Mouse (Mus musculus) lung, postnatal 14 days (tissue): ENCODE results near the gene Ap2a1.
A peak's percentile ranks its signal among the peaks of the same experiment; 100 is the strongest.

Experiments
- DNase-seq: peaks from one replicate; pipeline ENCODE4 v3.0.0; 2021

The Ap2a1 gene

GRCm38 (mm10) chr7:44863210-44863609 is 66.1 kb downstream of the Ap2a1 start:
- no peak for DNase-seq

GRCm38 (mm10) chr7:44862434-44862833 is 66.9 kb downstream of the Ap2a1 start:
- no peak for DNase-seq

GRCm38 (mm10) chr7:44861429-44861816 is 67.9 kb downstream of the Ap2a1 start:
- DNase-seq = no peak

GRCm38 (mm10) chr7:44860576-44861428 is 68.5 kb downstream of the Ap2a1 start:
- peak; percentile 78 for DNase-seq

- DNase-seq = no peak
Measured at GRCm38 (mm10) chr7:44859896-44860295, 69.4 kb downstream of the Ap2a1 start.

- DNase-seq = peak; percentile 50
Measured at GRCm38 (mm10) chr7:44857905-44858304, 71.4 kb downstream of the Ap2a1 start.

GRCm38 (mm10) chr7:44857042-44857552 is 72.2 kb downstream of the Ap2a1 start, which contains the start of gene Pnkp:
Pnkp (plus strand) TSS chr7:44857139.
- peak; percentile 85 for DNase-seq

GRCm38 (mm10) chr7:44856265-44856916 is 72.9 kb downstream of the Ap2a1 start:
- no peak for DNase-seq

- DNase-seq = no peak
Measured at GRCm38 (mm10) chr7:44855036-44855435, 74.3 kb downstream of the Ap2a1 start.

- peak; percentile 83 for DNase-seq
Measured at GRCm38 (mm10) chr7:44854356-44855031, 74.8 kb downstream of the Ap2a1 start.

- no peak for DNase-seq
Measured at GRCm38 (mm10) chr7:44853596-44854355, 75.5 kb downstream of the Ap2a1 start.

GRCm38 (mm10) chr7:44853065-44853464 is 76.2 kb downstream of the Ap2a1 start:
- no peak for DNase-seq

GRCm38 (mm10) chr7:44852259-44853027 is 76.9 kb downstream of the Ap2a1 start:
- no peak for DNase-seq

- DNase-seq = no peak
Measured at GRCm38 (mm10) chr7:44851625-44852234, 77.6 kb downstream of the Ap2a1 start.

GRCm38 (mm10) chr7:44850789-44851624 is 78.3 kb downstream of the Ap2a1 start:
- DNase-seq = no peak
